Mouse (Mus musculus) layer of hippocampus, adult 9-11 months (tissue): ENCODE data around the gene Zswim1.
"Not testable (repeated sequence)": the region's sequence is repeated elsewhere in the genome, so short reads cannot be mapped to it uniquely, and the experiment has no call there.

Source experiments
- DNase-seq: peaks from one replicate; pipeline ENCODE4 v3.0.0; 2022

Zswim1 gene

GRCm38 (mm10) chr2:164793236-164793635, 29.2 kb upstream of the Zswim1 start:
- DNase-seq, result peak; percentile 47

- no peak for DNase-seq
Observed at GRCm38 (mm10) chr2:164793772-164794171, 28.7 kb upstream of the Zswim1 start.

DNA sequence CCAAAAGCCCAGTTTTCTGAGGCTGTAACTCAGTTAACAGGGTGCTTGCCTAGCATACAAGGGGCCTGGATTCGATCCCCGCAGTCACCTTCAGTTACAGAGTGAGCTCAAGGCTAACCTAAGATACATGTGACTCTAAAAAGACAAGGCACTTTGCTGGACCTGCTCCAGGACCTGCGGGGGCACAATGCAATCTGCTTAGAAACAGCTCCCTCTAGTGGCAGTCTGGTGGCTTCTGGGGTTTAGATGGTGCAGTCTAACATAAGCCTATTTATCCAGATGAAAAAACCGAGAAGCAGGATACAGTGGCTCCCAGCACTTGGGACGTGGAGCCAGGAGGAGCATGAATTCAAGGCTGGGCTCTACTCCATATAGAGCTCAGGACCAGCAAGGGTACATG, 28.2 kb upstream of the Zswim1 start:
- DNase-seq, result peak; percentile 84

- DNase-seq, result no peak
Observed at GRCm38 (mm10) chr2:164795868-164796267, 26.6 kb upstream of the Zswim1 start.

- DNase-seq, result not testable (repeated sequence)
Observed at GRCm38 (mm10) chr2:164798554-164798953, 23.9 kb upstream of the Zswim1 start.

DNA sequence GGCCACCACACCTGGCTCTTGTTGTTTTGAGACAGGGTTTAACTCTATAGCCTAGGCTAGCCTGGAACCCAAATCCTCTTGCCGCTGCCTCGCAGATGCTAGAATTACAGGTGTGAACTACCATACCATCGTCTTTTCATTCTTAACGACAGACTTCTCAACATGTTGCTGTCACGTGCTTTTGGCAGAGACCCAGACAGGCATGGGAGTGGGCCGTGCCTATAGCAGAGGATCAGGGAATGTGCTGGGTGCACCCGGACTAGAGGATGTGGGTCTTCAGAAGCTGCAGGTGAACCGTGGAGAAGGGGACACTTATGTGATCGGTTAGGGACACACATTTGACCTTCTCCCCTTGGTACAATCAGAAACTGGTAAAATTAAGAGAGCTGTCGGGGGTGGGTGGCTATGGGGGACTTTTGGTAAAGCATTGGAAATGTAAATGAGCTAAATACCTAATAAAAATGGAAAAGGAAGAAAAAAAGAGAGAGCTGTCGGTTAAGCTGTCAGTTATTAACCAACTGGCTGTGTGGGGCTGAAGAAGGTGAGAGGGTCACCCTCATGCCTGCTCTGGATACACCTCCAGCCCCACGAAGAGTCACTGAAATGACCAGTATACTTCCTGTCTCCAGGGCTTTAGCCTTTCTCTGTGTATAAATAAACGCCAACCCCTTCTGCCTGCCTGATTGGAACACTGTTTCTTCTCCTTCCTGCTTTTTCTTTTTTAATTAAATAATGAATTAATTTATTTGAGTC, 22.1 kb upstream of the Zswim1 start:
- no peak for DNase-seq

GRCm38 (mm10) chr2:164803201-164803920, 19.1 kb upstream of the Zswim1 start:
- DNase-seq, result no peak

DNA sequence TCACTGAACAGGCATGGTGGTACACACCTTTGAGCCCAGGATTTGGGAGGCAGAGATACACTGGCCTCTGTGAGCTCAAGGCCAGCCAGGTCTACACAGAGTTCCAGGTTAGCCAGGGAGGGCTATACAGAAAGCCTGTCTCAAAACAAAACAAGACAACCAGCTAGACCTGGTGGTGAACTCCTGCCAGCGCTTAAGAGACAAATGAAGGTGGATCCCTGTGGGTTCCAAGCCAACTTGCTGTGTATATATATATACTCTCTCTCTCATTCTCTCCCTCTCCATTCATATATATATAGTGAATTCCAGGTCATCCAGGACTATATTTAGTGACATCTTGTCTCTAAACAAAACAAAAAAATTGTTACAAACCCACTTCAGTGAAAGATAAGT, 18.6 kb upstream of the Zswim1 start:
- DNase-seq, result no peak

DNA sequence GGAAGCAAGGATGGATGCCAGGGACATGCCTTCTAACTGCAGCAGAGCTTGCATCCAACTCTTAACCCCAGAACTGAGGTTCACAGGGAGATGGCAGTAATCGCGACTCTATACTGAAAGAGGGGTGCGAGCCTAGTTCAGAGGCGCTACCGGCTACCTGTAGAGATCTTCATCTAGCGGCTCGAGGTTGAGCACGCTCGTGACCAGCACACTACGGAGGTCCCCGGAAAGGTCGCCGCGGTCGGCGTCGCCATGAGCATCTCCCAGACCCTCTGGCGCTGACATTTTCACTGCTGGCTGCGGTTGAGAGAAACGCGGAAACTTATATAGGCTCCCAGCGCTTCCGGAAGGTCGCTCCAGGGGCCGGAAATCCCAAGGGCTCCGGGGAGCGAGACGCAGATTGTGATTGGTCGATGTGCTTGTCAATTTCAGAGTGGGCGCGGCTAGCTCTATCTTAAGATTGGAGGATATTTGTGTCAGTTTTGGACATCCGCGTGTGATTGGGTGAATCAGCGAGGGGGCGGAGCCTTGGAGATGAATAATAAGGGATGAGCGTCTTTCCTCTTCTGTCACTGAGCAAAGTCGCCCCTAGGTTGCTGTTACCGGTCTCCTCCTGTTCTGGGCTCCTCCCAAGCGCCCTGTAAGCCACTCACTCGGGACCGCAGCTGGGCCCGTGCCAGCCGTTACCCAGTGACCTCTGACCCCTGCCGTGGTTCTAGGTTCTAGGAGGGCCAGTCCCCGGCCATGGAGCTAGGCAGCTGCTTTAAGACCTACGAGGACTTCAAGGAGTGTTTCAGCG, 17.8 kb upstream of the Zswim1 start, which contains the start of the genes Acot8 and Zswim3:
TSS of gene Acot8 (minus strand) at position 350 of the 799 bp plus-strand sequence.
TSS of gene Zswim3 (plus strand) at position 566 of the 799 bp plus-strand sequence.
- DNase-seq, result peak; percentile 98

GRCm38 (mm10) chr2:164805332-164805718, 17.2 kb upstream of the Zswim1 start:
- no peak for DNase-seq

GRCm38 (mm10) chr2:164806614-164807013, 15.9 kb upstream of the Zswim1 start:
- no peak for DNase-seq

DNA sequence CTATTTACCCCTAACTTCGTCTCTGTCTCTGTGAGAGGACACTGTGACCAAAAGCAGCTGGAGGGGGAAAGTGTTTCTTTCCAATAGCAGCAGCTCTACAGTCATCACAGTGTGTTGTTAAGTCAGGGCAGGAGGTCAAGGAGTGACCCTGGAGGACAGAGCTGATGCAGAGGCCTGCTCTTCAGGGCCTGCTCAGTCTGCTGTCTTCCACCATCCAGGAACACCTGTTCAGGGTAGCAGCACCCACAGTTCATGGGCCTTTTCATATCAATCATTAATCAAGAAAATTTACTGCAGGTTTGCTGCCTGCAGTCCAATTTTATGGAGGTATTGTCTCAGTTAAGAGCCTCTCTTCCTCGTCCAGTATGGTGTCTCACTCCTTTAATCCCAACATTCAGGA, 8.9 kb upstream of the Zswim1 start:
- DNase-seq, result no peak

- no peak for DNase-seq
Observed at GRCm38 (mm10) chr2:164815348-164815747, 7.1 kb upstream of the Zswim1 start.

GRCm38 (mm10) chr2:164815821-164816220, 6.7 kb upstream of the Zswim1 start:
- no peak for DNase-seq

DNA sequence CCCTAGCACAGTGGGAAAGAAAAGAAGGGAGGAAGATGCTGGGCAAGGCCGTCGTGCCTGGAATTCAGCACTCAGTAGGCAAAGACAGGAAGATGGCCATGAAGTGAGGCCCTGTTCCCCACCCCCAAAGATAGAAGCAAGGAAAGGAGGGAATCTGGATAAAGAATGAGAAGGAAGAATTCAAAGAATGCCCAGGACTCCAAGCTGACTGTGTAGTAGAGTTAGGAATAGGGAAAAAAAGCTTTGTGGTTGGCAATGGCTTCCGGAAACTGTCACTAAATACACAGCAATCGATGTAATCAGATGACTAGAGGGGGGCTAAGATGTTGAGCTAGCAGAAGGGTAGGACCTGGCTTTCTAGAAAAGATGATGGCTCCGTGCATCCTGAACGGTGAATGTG, 5.3 kb upstream of the Zswim1 start:
- no peak for DNase-seq

DNA sequence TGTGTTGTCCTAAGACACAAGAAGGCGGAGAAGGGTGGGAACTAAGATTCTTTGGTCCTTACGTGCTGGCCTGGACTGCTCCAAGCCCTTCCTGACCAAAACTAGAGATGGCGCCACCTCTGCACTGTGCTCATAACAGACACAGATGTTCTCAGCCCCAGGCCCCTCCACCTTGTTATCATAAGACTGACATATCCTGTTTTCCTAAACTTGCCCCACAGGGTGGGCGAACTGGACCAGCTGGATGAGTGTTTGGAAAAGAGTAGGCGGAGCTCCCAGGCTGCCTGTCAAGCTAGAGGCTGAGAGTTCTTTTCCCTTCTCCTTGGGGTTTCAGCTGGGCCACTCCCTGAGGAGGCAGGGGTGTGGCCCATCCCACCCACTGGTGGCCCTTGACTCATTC, 4.8 kb upstream of the Zswim1 start:
- no peak for DNase-seq

DNA sequence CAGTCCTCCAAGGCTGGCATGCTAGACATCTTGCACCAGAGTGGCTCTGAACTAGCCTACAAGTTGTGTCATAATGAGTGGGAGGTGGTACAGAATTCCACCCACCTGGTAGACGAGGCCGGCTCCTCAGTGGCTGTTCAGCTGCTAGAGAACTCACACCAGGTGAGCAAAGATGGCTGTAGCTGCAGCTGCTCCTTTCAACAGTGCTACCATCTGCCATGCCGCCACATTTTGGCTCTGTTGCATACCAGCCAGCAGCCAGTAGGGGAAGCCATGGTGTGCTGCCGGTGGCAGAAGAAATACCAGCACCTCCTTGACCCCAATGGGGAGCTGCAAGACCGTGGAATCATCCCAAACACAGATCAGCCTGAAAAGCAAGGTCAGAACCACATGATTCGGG, 1.4 kb upstream of the Zswim1 start:
- no peak for DNase-seq

- peak; percentile 51 for DNase-seq
Observed at GRCm38 (mm10) chr2:164823181-164823585, 697 bp downstream of the Zswim1 start.

- no peak for DNase-seq
Observed at GRCm38 (mm10) chr2:164823969-164824368, 1.5 kb downstream of the Zswim1 start.

GRCm38 (mm10) chr2:164825521-164825920, 3.0 kb downstream of the Zswim1 start:
- DNase-seq, result no peak

- DNase-seq, result no peak
Observed at GRCm38 (mm10) chr2:164827146-164827850, 4.8 kb downstream of the Zswim1 start.

GRCm38 (mm10) chr2:164828437-164828836, 6.0 kb downstream of the Zswim1 start, which contains the start of gene Spata25:
Gene Spata25, minus strand, starts transcription at chr2:164828537.
- no peak for DNase-seq

- no peak for DNase-seq
Observed at GRCm38 (mm10) chr2:164829090-164829489, 6.6 kb downstream of the Zswim1 start.
